Mouse (Mus musculus): ENCODE data around the gene Farp1.

GRCm38 (mm10) chr14:121124409-121125010 is 89.5 kb downstream of the Farp1 start:
- TF ChIP-seq POLR2A (IDR thresholded peaks at IDR 0.05; ENCODE audit: low read depth, low read length), result no peak
- no peak for TF ChIP-seq CTCF (IDR thresholded peaks at IDR 0.05; ENCODE audit: extremely low read depth, insufficient read length, insufficient replicate concordance, low read depth, low read length)
